Mouse (Mus musculus) E14TG2a.4 (cell line): ENCODE results near the gene Dnajc3.
"Not testable (repeated sequence)": the region's sequence is repeated elsewhere in the genome, so short reads cannot be mapped to it uniquely, and the experiment has no call there.

Experiments used
- H3K27me3 ChIP-seq: 2 replicates; pipeline ENCODE4 v1.6.1; 2014; ENCODE audit warnings: low read length, control low read depth; ENCODE audit not compliant: insufficient read depth
- H3K36me3 ChIP-seq: 2 replicates; pipeline ENCODE4 v1.6.1; 2014; ENCODE audit warnings: low read length, control low read depth; ENCODE audit not compliant: insufficient read depth
- H3K4me1 ChIP-seq: replicated peaks from 2 replicates; pipeline ENCODE4 v1.6.1; 2014; ENCODE audit warnings: low read depth, low read length, control low read depth
- H3K4me3 ChIP-seq: replicated peaks from 2 replicates; pipeline ENCODE4 v1.5.1; 2014; ENCODE audit warnings: mild to moderate bottlenecking, low read length
- H3K9me3 ChIP-seq: 2 replicates; pipeline ENCODE4 v1.6.1; 2014; ENCODE audit warnings: low read length, control low read depth
- CTCF ChIP-seq: conservative IDR thresholded peaks from 2 replicates; pipeline ENCODE4 v1.5.1; 2014; ENCODE audit warnings: low read length
- NANOG ChIP-seq: IDR thresholded peaks from 2 replicates; pipeline ENCODE4 v1.6.1; 2014; ENCODE audit warnings: borderline replicate concordance, low read length, mixed read lengths
- POU5F1 ChIP-seq: IDR thresholded peaks from 2 replicates; pipeline ENCODE4 v1.6.1; 2014; ENCODE audit warnings: low read length, borderline replicate concordance

The Dnajc3 gene

GRCm38 (mm10) chr14:118965356-118966000, 27.7 kb downstream of the Dnajc3 start:
- no peaks in the 10 kb centered on the region for H3K9me3 ChIP-seq
- TF ChIP-seq POU5F1 (no peak), CTCF (no peak), NANOG (no peak)
- peaks cover 53% of the 10 kb centered on the region for H3K36me3 ChIP-seq
- no peaks in the 10 kb centered on the region for H3K27me3 ChIP-seq
- no peak overlapping the region for H3K4me3 ChIP-seq
- peaks cover 6% of the 10 kb centered on the region; the same call in 1 of the 2 replicates for H3K4me1 ChIP-seq

- TF ChIP-seq CTCF (no peak), NANOG (no peak), POU5F1 (no peak)
- no peaks in the 10 kb centered on the region for H3K27me3 ChIP-seq
These were observed 29.9 kb downstream of the Dnajc3 start for GRCm38 (mm10) chr14:118967646-118968045.

GRCm38 (mm10) chr14:118972268-118972667, 34.5 kb downstream of the Dnajc3 start:
- Histone ChIP-seq H3K9me3 (no peaks in the 10 kb centered on the region), H3K27me3 (no peaks in the 10 kb centered on the region), H3K4me1 (peaks cover 24% of the 10 kb centered on the region), H3K4me3 (no peak overlapping the region), H3K36me3 (peaks cover 83% of the 10 kb centered on the region)
- no peak for TF ChIP-seq CTCF
- TF ChIP-seq POU5F1 = no peak
- TF ChIP-seq NANOG = no peak

More at GRCm38 (mm10) chr14:118967646-118968045, 29.9 kb downstream of the Dnajc3 start:
- H3K4me3 ChIP-seq = no peak overlapping the region
- peaks cover 6% of the 10 kb centered on the region; the same call in 1 of the 2 replicates for H3K4me1 ChIP-seq
- no peaks in the 10 kb centered on the region for H3K9me3 ChIP-seq
- H3K36me3 ChIP-seq = peaks cover 54% of the 10 kb centered on the region

- Histone ChIP-seq H3K27me3 (no peaks in the 10 kb centered on the region), H3K4me3 (peak overlapping the region; percentile 61), H3K9me3 (no peaks in the 10 kb centered on the region), H3K4me1 (peaks cover 56% of the 10 kb centered on the region), H3K36me3 (peaks cover 55% of the 10 kb centered on the region)
- TF ChIP-seq POU5F1 (peak; percentile 75; the same call in 1 of the 2 replicates), NANOG (peak; percentile 84), CTCF (no peak)
These were observed 39.5 kb downstream of the Dnajc3 start for GRCm38 (mm10) chr14:118977136-118977816.

- Histone ChIP-seq H3K9me3 (no peaks in the 10 kb centered on the region), H3K4me1 (peaks cover 70% of the 10 kb centered on the region), H3K36me3 (peaks cover 31% of the 10 kb centered on the region), H3K4me3 (no peak overlapping the region), H3K27me3 (no peaks in the 10 kb centered on the region)
- TF ChIP-seq POU5F1 (no peak), CTCF (no peak), NANOG (no peak)
These were observed 42.0 kb downstream of the Dnajc3 start for GRCm38 (mm10) chr14:118979571-118980325.

- TF ChIP-seq NANOG (no peak), CTCF (no peak), POU5F1 (no peak)
- no peak overlapping the region for H3K4me3 ChIP-seq
These were observed 42.6 kb downstream of the Dnajc3 start for GRCm38 (mm10) chr14:118980358-118980757.

GRCm38 (mm10) chr14:118980890-118981289, 43.1 kb downstream of the Dnajc3 start:
- H3K36me3 ChIP-seq = peaks cover 20% of the 10 kb centered on the region

More at GRCm38 (mm10) chr14:118980358-118980757, 42.6 kb downstream of the Dnajc3 start:
- Histone ChIP-seq H3K9me3 (no peaks in the 10 kb centered on the region), H3K4me1 (peaks cover 67% of the 10 kb centered on the region), H3K36me3 (peaks cover 25% of the 10 kb centered on the region), H3K27me3 (no peaks in the 10 kb centered on the region)

GRCm38 (mm10) chr14:118981711-118982428, 44.1 kb downstream of the Dnajc3 start:
- not testable (repeated sequence) for H3K27me3 ChIP-seq, H3K9me3 ChIP-seq, H3K4me3 ChIP-seq
- Histone ChIP-seq H3K36me3 (peaks cover 11% of the 10 kb centered on the region; the same call in 1 of the 2 replicates), H3K4me1 (peaks cover 52% of the 10 kb centered on the region)

More at GRCm38 (mm10) chr14:118980890-118981289, 43.1 kb downstream of the Dnajc3 start:
- no peaks in the 10 kb centered on the region for H3K27me3 ChIP-seq
- no peak for TF ChIP-seq CTCF
- TF ChIP-seq POU5F1 = no peak
- TF ChIP-seq NANOG = no peak
- no peak overlapping the region for H3K4me3 ChIP-seq
- H3K4me1 ChIP-seq = peaks cover 62% of the 10 kb centered on the region
- H3K9me3 ChIP-seq = no peaks in the 10 kb centered on the region

- not testable (repeated sequence) for H3K4me3 ChIP-seq, H3K27me3 ChIP-seq, H3K9me3 ChIP-seq
- peaks cover 49% of the 10 kb centered on the region for H3K4me1 ChIP-seq
- peaks cover 11% of the 10 kb centered on the region; the same call in 1 of the 2 replicates for H3K36me3 ChIP-seq
These were observed 44.8 kb downstream of the Dnajc3 start for GRCm38 (mm10) chr14:118982429-118983045.
